Mouse (Mus musculus): ENCODE data around the gene Slc5a2. TPM values are rescaled to one million over a fixed set of nuclear protein-coding genes. Genes with fewer than 3 reads are reported as not detected.

Slc5a2 gene
- polyA plus RNA-seq, 1 experiment from 2014 or later = 15.0 TPM

- Histone ChIP-seq H3K27me3 (ENCODE audit: insufficient read depth, low read length) (no peaks in the 10 kb centered on the region), H3K4me1 (ENCODE audit: insufficient read depth, low read length) (peaks cover 17% of the 10 kb centered on the region), H3K9me3 (ENCODE audit: low read length) (no peaks in the 10 kb centered on the region), H3K27ac (ENCODE audit: low read length) (no peak overlapping the region), H3K9ac (replicated peaks; ENCODE audit: low read length) (no peak overlapping the region; the same call in 1 of the 2 replicates), H3K36me3 (ENCODE audit: insufficient read depth, low read length) (peaks cover 3% of the 10 kb centered on the region; the same call in 1 of the 2 replicates), H3K4me2 (replicated peaks; ENCODE audit: low read depth, low read length) (0 out of 2 replicates have a peak overlapping the region, but pooled peaks have one; percentile 79), H3K4me3 (ENCODE audit: low read length) (no peak overlapping the region)
- WGBS = 68% methylated on average over 3 of the region's 3 CpGs
- ATAC-seq (ENCODE audit: low FRiP score, low TSS enrichment) = no peak
Observed at GRCm38 (mm10) chr7:128296514-128296913, 31.1 kb downstream of the Slc5a2 start.

DNA sequence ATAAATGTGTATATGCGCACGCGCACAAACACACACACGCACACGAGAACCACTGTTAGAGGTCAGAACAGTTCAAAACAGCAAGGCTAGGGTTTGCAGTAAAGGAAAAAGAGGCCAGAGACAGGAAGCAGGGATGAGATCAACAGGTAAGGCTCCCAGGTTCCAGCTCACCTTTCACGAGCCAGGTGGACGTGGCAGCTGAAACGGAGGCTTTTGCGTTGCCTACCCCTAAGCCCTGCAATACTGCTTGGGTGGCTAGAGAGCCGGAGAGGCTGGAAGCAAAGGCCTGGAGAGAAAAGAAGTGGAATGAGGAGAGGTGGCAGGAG lies 31.8 kb downstream of the Slc5a2 start:
- Histone ChIP-seq H3K9ac (replicated peaks; ENCODE audit: low read length) (peak overlapping the region; percentile 97), H3K27ac (ENCODE audit: low read length) (peak overlapping the region; percentile 88), H3K4me1 (ENCODE audit: insufficient read depth, low read length) (peaks cover 17% of the 10 kb centered on the region), H3K9me3 (ENCODE audit: low read length) (no peaks in the 10 kb centered on the region), H3K27me3 (ENCODE audit: insufficient read depth, low read length) (no peaks in the 10 kb centered on the region), H3K36me3 (ENCODE audit: insufficient read depth, low read length) (peaks cover 3% of the 10 kb centered on the region; the same call in 1 of the 2 replicates), H3K4me2 (replicated peaks; ENCODE audit: low read depth, low read length) (peak overlapping the region; percentile 79), H3K4me3 (ENCODE audit: low read length) (peak overlapping the region; percentile 91)
- WGBS = 30% methylated on average over 10 of the region's 10 CpGs
- no peak; the same call in 1 of the 2 replicates for ATAC-seq (ENCODE audit: low FRiP score, low TSS enrichment)

GRCm38 (mm10) chr7:128297617-128298480 lies 32.4 kb downstream of the Slc5a2 start, which contains the start of gene BC017158:
BC017158 (minus strand) TSS chr7:128298170.
- Histone ChIP-seq H3K4me3 (ENCODE audit: low read length) (peak within 1 kb of the TSS; percentile 91), H3K9ac (replicated peaks; ENCODE audit: low read length) (peak within 1 kb of the TSS; percentile 97), H3K4me1 (ENCODE audit: insufficient read depth, low read length) (peaks cover 17% of the 10 kb centered on the region), H3K27me3 (ENCODE audit: insufficient read depth, low read length) (no peaks in the 10 kb centered on the region), H3K4me2 (replicated peaks; ENCODE audit: low read depth, low read length) (peak within 1 kb of the TSS; percentile 79), H3K36me3 (ENCODE audit: insufficient read depth, low read length) (peaks cover 3% of the 10 kb centered on the region; the same call in 1 of the 2 replicates), H3K27ac (ENCODE audit: low read length) (peak within 1 kb of the TSS; percentile 88), H3K9me3 (ENCODE audit: low read length) (no peaks in the 10 kb centered on the region)
- under 1% methylated on average over 47 of the region's 47 CpGs for WGBS
- peak; percentile 85 for ATAC-seq (ENCODE audit: low FRiP score, low TSS enrichment)

GRCm38 (mm10) chr7:128298481-128299342 lies 33.3 kb downstream of the Slc5a2 start:
- peak overlapping the region; percentile 88; the same call in 1 of the 2 replicates for H3K27ac ChIP-seq (ENCODE audit: low read length)
- no peak for ATAC-seq (ENCODE audit: low FRiP score, low TSS enrichment)
- 79% methylated on average over 8 of the region's 8 CpGs for WGBS
- peak overlapping the region; percentile 97 for H3K9ac ChIP-seq (replicated peaks; ENCODE audit: low read length)
- no peaks in the 10 kb centered on the region for H3K9me3 ChIP-seq (ENCODE audit: low read length)
- H3K4me3 ChIP-seq (ENCODE audit: low read length) = peak overlapping the region; percentile 91
- no peaks in the 10 kb centered on the region for H3K27me3 ChIP-seq (ENCODE audit: insufficient read depth, low read length)
- H3K4me2 ChIP-seq (replicated peaks; ENCODE audit: low read depth, low read length) = peak overlapping the region; percentile 79
- H3K36me3 ChIP-seq (ENCODE audit: insufficient read depth, low read length) = no peaks in the 10 kb centered on the region; the same call in 1 of the 2 replicates
- peaks cover 17% of the 10 kb centered on the region for H3K4me1 ChIP-seq (ENCODE audit: insufficient read depth, low read length)

GRCm38 (mm10) chr7:128300952-128301351 lies 35.5 kb downstream of the Slc5a2 start:
- Histone ChIP-seq H3K4me3 (ENCODE audit: low read length) (no peak overlapping the region), H3K27me3 (ENCODE audit: insufficient read depth, low read length) (no peaks in the 10 kb centered on the region), H3K27ac (ENCODE audit: low read length) (no peak overlapping the region), H3K4me1 (ENCODE audit: insufficient read depth, low read length) (peaks cover 21% of the 10 kb centered on the region), H3K9ac (replicated peaks; ENCODE audit: low read length) (no peak overlapping the region), H3K9me3 (ENCODE audit: low read length) (no peaks in the 10 kb centered on the region), H3K4me2 (replicated peaks; ENCODE audit: low read depth, low read length) (no peak overlapping the region), H3K36me3 (ENCODE audit: insufficient read depth, low read length) (no peaks in the 10 kb centered on the region)
- no peak for ATAC-seq (ENCODE audit: low FRiP score, low TSS enrichment)
- 58% methylated on average over 3 of the region's 3 CpGs for WGBS

GRCm38 (mm10) chr7:128302151-128302550 lies 36.7 kb downstream of the Slc5a2 start:
- no peaks in the 10 kb centered on the region for H3K27me3 ChIP-seq (ENCODE audit: insufficient read depth, low read length)
- peaks cover 13% of the 10 kb centered on the region for H3K4me1 ChIP-seq (ENCODE audit: insufficient read depth, low read length)
- no peak overlapping the region for H3K27ac ChIP-seq (ENCODE audit: low read length)
- WGBS = 80% methylated on average over 3 of the region's 3 CpGs
- no peak for ATAC-seq (ENCODE audit: low FRiP score, low TSS enrichment)
- H3K4me3 ChIP-seq (ENCODE audit: low read length) = no peak overlapping the region
- no peaks in the 10 kb centered on the region for H3K9me3 ChIP-seq (ENCODE audit: low read length)
- H3K36me3 ChIP-seq (ENCODE audit: insufficient read depth, low read length) = no peaks in the 10 kb centered on the region
- no peak overlapping the region for H3K9ac ChIP-seq (replicated peaks; ENCODE audit: low read length)
- no peak overlapping the region for H3K4me2 ChIP-seq (replicated peaks; ENCODE audit: low read depth, low read length)

DNA sequence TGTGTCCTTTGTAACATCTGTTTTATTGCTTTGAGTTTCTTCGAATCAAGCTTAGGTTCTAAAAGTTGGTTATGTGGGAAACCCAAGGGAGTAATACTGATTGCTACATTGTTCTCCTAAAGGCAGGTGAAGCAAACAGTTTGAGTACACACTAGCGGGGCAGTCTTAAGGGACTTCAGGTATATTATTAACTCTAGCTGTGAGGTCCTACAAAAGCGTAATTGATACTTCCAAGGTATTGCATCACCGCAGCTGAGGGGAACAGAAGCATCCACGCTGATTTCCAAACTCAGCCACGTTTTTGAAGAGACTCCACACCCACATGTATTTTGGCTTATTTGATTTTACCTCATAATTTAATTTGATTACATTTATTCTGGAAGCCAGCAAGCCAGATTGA lies 38.7 kb downstream of the Slc5a2 start:
- no peaks in the 10 kb centered on the region for H3K36me3 ChIP-seq (ENCODE audit: insufficient read depth, low read length)
- peak; percentile 61; the same call in 1 of the 2 replicates for ATAC-seq (ENCODE audit: low FRiP score, low TSS enrichment)
- H3K4me3 ChIP-seq (ENCODE audit: low read length) = no peak overlapping the region
- no peaks in the 10 kb centered on the region for H3K27me3 ChIP-seq (ENCODE audit: insufficient read depth, low read length)
- H3K4me2 ChIP-seq (replicated peaks; ENCODE audit: low read depth, low read length) = no peak overlapping the region
- H3K4me1 ChIP-seq (ENCODE audit: insufficient read depth, low read length) = peaks cover 9% of the 10 kb centered on the region
- 43% methylated on average over 6 of the region's 6 CpGs for WGBS
- H3K9ac ChIP-seq (replicated peaks; ENCODE audit: low read length) = no peak overlapping the region
- H3K27ac ChIP-seq (ENCODE audit: low read length) = no peak overlapping the region
- H3K9me3 ChIP-seq (ENCODE audit: low read length) = no peaks in the 10 kb centered on the region

DNA sequence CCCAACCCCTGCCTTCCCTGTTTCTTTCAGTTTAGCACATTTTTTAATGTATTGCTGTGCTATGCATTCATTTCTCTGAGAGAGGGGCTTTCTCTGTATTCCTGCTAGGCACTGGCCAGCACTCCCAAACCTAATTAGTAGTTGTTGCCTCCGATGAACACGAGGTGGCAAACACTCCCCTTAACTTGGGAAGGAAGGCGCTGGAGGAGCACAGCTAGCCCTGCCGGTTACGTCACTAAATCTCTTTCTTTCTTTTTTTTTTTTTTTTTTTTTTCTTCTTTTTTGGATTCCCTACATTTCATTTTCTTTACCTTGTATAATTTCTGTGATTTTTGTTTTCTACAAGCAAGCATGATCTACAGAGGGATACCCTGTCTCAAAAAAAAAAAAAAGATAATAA lies 39.5 kb downstream of the Slc5a2 start:
- Histone ChIP-seq H3K27me3 (ENCODE audit: insufficient read depth, low read length) (no peaks in the 10 kb centered on the region), H3K4me2 (replicated peaks; ENCODE audit: low read depth, low read length) (no peak overlapping the region), H3K4me1 (ENCODE audit: insufficient read depth, low read length) (peaks cover 16% of the 10 kb centered on the region), H3K9ac (replicated peaks; ENCODE audit: low read length) (no peak overlapping the region), H3K27ac (ENCODE audit: low read length) (no peak overlapping the region), H3K9me3 (ENCODE audit: low read length) (no peaks in the 10 kb centered on the region), H3K36me3 (ENCODE audit: insufficient read depth, low read length) (no peaks in the 10 kb centered on the region), H3K4me3 (ENCODE audit: low read length) (no peak overlapping the region)
- peak; percentile 79; the same call in 1 of the 2 replicates for ATAC-seq (ENCODE audit: low FRiP score, low TSS enrichment)
- WGBS = 4% methylated on average over 5 of the region's 5 CpGs

DNA sequence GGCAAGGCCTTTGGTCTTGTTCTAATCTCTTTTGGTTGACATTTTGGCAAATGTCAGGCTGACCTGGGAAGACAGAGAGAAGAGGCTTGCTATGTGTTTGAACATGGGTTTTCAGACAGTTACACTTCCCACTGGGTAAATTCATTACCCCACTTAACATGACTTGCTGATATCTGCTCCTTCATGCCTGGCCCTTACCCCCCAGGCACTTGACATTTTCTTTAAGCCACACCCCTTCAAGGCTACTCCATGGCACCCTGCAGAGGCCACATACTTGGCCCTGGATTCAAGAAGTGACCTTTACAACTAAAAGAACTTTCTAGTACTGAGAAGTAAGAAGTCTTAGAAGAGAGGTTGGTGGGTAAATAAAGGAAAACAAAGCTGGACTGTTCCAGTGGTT lies 42.4 kb downstream of the Slc5a2 start:
- Histone ChIP-seq H3K27ac (ENCODE audit: low read length) (no peak overlapping the region), H3K9ac (replicated peaks; ENCODE audit: low read length) (no peak overlapping the region), H3K4me1 (ENCODE audit: insufficient read depth, low read length) (peaks cover 35% of the 10 kb centered on the region), H3K27me3 (ENCODE audit: insufficient read depth, low read length) (no peaks in the 10 kb centered on the region), H3K4me2 (replicated peaks; ENCODE audit: low read depth, low read length) (no peak overlapping the region), H3K36me3 (ENCODE audit: insufficient read depth, low read length) (no peaks in the 10 kb centered on the region), H3K4me3 (ENCODE audit: low read length) (no peak overlapping the region), H3K9me3 (ENCODE audit: low read length) (no peaks in the 10 kb centered on the region)
- ATAC-seq (ENCODE audit: low FRiP score, low TSS enrichment) = no peak
